Mouse (Mus musculus): ENCODE data around the gene Nrn1l. TPM values are rescaled to one million over a fixed set of nuclear protein-coding genes. Genes with fewer than 3 reads are reported as not detected.
A peak's percentile ranks its signal among the peaks of the same experiment; 100 is the strongest.

Gene Nrn1l
- polyA plus RNA-seq, 1 experiment from 2014 or later, result 1.0 TPM

DNA sequence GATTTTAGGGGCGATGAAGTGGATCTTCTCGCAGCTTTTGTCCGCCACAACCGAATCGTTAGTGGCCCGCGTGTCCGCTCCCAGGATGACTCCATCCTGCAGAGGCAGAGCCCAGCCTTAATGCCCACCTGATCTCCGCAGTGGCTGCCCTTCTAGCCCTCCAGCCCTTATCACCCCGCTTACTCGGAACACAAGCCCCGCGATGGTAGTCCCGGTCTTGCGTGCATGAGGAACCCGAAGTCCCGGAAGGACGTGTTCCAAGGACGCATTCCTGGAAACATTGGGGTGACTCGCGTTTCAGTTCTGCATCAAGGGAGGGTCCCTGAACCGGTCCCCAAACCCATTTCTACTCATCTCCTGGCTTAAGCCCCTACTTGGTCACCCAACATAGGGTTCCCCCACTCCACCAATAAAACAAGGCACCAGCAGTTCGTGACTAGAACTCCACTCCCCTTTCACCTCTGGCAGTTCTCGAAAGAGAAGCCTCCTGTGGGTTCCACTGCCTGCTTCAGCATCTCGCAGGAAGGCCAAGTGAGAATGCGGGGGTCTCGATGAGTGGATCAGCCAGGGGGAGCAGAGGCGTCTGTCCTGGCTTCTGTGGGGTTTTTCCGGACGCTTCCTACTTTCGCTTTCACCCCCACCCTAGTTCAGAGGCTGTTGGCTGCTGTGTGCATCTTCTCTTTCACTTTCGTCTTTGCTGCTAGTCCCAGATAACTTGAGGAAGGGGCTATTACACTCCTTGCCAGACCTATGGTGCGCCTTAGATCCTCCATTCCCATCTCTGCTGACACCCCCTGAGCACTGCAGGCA lies 44.3 kb downstream of the Nrn1l start:
- peak overlapping the region; percentile 83 for H3K27ac ChIP-seq (ENCODE audit: low read depth, low read length)
- peak overlapping the region; percentile 67 for H3K4me3 ChIP-seq (ENCODE audit: low read length)
- no peaks in the 10 kb centered on the region for H3K27me3 ChIP-seq (ENCODE audit: control insufficient read depth, insufficient read depth, low read length)
- H3K4me1 ChIP-seq (ENCODE audit: control insufficient read depth, insufficient read depth, low read length), result peaks cover 11% of the 10 kb centered on the region
- H3K9ac ChIP-seq (ENCODE audit: low read depth, low read length), result peak overlapping the region; percentile 76
- no peaks in the 10 kb centered on the region for H3K9me3 ChIP-seq (ENCODE audit: control insufficient read depth, low read length)
- peak; percentile 46 for ATAC-seq (ENCODE audit: low FRiP score, low TSS enrichment)
- peak overlapping the region; percentile 96 for H3K4me2 ChIP-seq (replicated peaks; ENCODE audit: low read depth, low read length)
- peaks cover 10% of the 10 kb centered on the region for H3K36me3 ChIP-seq (ENCODE audit: control insufficient read depth, insufficient read depth, low read length)
- WGBS, result under 1% methylated on average over 33 of the region's 33 CpGs

DNA sequence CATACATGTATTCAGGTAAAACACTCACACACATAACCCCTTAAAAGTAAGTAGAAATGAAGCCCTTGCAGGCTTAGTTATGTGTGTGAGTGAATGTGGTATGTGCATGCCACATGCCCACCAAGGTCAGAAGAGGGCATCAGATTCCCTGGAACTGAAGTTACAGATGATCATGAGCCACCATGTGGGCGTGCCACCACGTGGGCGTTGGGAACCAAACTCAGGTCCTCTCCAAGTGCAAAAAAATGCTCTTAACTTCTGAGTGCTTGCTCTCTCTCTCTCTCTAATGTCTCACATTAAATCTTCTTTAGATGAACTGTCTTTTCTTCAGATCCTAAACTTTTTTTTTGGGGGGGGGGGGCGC lies 44.9 kb downstream of the Nrn1l start, which contains the start of gene Psmb10:
TSS of gene Psmb10 (minus strand) at position 139 of the 364 bp plus-strand sequence.
- Histone ChIP-seq H3K36me3 (ENCODE audit: control insufficient read depth, insufficient read depth, low read length) (peaks cover 13% of the 10 kb centered on the region), H3K4me1 (ENCODE audit: control insufficient read depth, insufficient read depth, low read length) (peaks cover 11% of the 10 kb centered on the region), H3K4me3 (ENCODE audit: low read length) (peak within 1 kb of the TSS; percentile 67), H3K27ac (ENCODE audit: low read depth, low read length) (peak within 1 kb of the TSS; percentile 83), H3K4me2 (replicated peaks; ENCODE audit: low read depth, low read length) (peak within 1 kb of the TSS; percentile 96), H3K27me3 (ENCODE audit: control insufficient read depth, insufficient read depth, low read length) (no peaks in the 10 kb centered on the region), H3K9me3 (ENCODE audit: control insufficient read depth, low read length) (no peaks in the 10 kb centered on the region), H3K9ac (ENCODE audit: low read depth, low read length) (peak within 1 kb of the TSS; percentile 76)
- 32% methylated on average over 4 of the region's 4 CpGs for WGBS
- ATAC-seq (ENCODE audit: low FRiP score, low TSS enrichment), result no peak

DNA sequence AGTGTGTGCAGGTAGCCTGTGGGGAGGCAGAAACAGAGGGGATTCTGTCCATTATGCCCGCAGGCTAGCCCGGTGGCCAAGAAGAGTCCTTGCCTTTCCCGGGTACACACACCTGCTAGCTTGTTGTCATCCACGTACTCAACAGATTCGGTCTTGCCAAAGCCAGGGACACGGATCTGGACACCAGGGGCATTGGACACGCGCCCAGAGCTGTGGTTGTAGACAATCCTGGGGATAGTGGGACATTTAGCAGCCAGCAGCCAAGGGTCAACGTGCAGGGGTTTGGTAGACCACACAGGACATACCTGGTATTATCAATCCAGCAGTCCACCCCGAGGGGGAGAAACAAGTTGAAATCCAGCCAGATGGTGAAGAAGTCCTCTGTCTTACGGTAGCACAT lies 48.7 kb downstream of the Nrn1l start:
- H3K36me3 ChIP-seq (ENCODE audit: control insufficient read depth, insufficient read depth, low read length), result peaks cover 44% of the 10 kb centered on the region
- ATAC-seq (ENCODE audit: low FRiP score, low TSS enrichment), result no peak
- H3K4me1 ChIP-seq (ENCODE audit: control insufficient read depth, insufficient read depth, low read length), result peaks cover 7% of the 10 kb centered on the region
- no peak overlapping the region for H3K4me2 ChIP-seq (replicated peaks; ENCODE audit: low read depth, low read length)
- no peak overlapping the region for H3K27ac ChIP-seq (ENCODE audit: low read depth, low read length)
- H3K4me3 ChIP-seq (ENCODE audit: low read length), result no peak overlapping the region
- no peak overlapping the region for H3K9ac ChIP-seq (ENCODE audit: low read depth, low read length)
- no peaks in the 10 kb centered on the region for H3K9me3 ChIP-seq (ENCODE audit: control insufficient read depth, low read length)
- H3K27me3 ChIP-seq (ENCODE audit: control insufficient read depth, insufficient read depth, low read length), result no peaks in the 10 kb centered on the region
- 93% methylated on average over 11 of the region's 11 CpGs for WGBS

DNA sequence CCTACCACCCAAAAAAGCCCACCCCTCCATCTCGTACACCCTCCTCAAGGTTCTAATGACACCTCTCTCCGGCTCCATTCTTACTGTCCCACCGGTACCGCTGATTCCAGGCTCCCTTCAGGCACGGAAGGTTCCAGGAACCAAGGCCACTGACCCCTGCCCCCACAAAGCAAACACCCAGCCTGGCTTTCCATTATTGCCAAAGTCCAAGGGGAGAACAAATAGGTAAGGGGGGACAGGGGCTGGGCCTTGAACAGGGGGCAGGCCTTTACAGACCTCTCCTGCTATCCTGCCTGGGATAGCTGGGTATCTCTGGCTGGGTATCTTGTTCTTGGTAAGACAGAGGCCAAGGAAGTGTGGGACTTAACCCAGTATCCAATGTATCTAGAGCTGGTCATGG lies 49.2 kb downstream of the Nrn1l start:
- Histone ChIP-seq H3K9me3 (ENCODE audit: control insufficient read depth, low read length) (no peaks in the 10 kb centered on the region), H3K4me3 (ENCODE audit: low read length) (no peak overlapping the region), H3K9ac (ENCODE audit: low read depth, low read length) (no peak overlapping the region), H3K4me1 (ENCODE audit: control insufficient read depth, insufficient read depth, low read length) (peaks cover 7% of the 10 kb centered on the region), H3K27ac (ENCODE audit: low read depth, low read length) (no peak overlapping the region), H3K36me3 (ENCODE audit: control insufficient read depth, insufficient read depth, low read length) (peaks cover 49% of the 10 kb centered on the region), H3K4me2 (replicated peaks; ENCODE audit: low read depth, low read length) (no peak overlapping the region), H3K27me3 (ENCODE audit: control insufficient read depth, insufficient read depth, low read length) (no peaks in the 10 kb centered on the region)
- ATAC-seq (ENCODE audit: low FRiP score, low TSS enrichment), result no peak
- WGBS, result 96% methylated on average over 5 of the region's 5 CpGs

DNA sequence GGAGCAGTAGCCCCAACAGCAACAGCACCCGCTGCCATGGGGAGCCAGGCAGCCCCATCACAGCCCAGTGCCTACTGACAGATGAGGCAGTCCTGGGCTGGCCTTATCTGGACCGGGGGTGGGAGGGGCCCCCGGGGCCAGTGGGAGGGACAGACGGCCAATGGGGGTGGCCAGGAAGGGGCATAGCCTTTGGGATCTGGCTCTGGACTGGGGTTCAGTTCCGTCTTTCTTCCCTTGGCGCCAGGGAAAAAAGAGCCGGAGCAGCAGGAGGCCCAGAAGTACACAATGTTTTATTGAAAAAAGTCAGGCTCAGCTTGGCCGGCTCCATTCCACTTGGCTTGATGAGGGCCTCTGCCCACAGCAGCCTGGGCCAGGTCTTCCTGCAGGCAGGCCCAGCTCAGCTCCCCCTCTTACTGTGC lies 50.0 kb downstream of the Nrn1l start, which contains the start of gene Lcat:
TSS of gene Lcat (minus strand) at position 62 of the 419 bp plus-strand sequence.
- Histone ChIP-seq H3K9ac (ENCODE audit: low read depth, low read length) (no peak within 1 kb of the TSS), H3K4me2 (replicated peaks; ENCODE audit: low read depth, low read length) (no peak within 1 kb of the TSS), H3K4me1 (ENCODE audit: control insufficient read depth, insufficient read depth, low read length) (peaks cover 3% of the 10 kb centered on the region), H3K4me3 (ENCODE audit: low read length) (no peak within 1 kb of the TSS), H3K27ac (ENCODE audit: low read depth, low read length) (no peak within 1 kb of the TSS), H3K36me3 (ENCODE audit: control insufficient read depth, insufficient read depth, low read length) (peaks cover 57% of the 10 kb centered on the region), H3K9me3 (ENCODE audit: control insufficient read depth, low read length) (no peaks in the 10 kb centered on the region), H3K27me3 (ENCODE audit: control insufficient read depth, insufficient read depth, low read length) (no peaks in the 10 kb centered on the region)
- WGBS, result 90% methylated on average over 8 of the region's 8 CpGs
- no peak for ATAC-seq (ENCODE audit: low FRiP score, low TSS enrichment)

Other genes starting within 250 kb of the Nrn1l start
- gene Carmil2, start 207.3 kb upstream of the Nrn1l start, polyA plus RNA-seq (2014; fragmentation: Nextera tagmentation; extraction: Ambion mirVana), result 0.33 and 0.65 TPM in 2 replicates
- gene Acd, start 192.5 kb upstream of the Nrn1l start, polyA plus RNA-seq (2014; fragmentation: Nextera tagmentation; extraction: Ambion mirVana), result 50.3 and 62.0 TPM in 2 replicates
- gene Pard6a, start 192.4 kb upstream of the Nrn1l start, polyA plus RNA-seq (2014; fragmentation: Nextera tagmentation; extraction: Ambion mirVana), result 15.6 and 16.1 TPM in 2 replicates
- gene 4933405L10Rik, start 185.9 kb upstream of the Nrn1l start, polyA plus RNA-seq (2014; fragmentation: Nextera tagmentation; extraction: Ambion mirVana), result 0.16 TPM in 1 of 2 replicates, not detected in the other
- 33.0 and 36.2 TPM in 2 replicates for gene Enkd1, start 185.4 kb upstream of the Nrn1l start, polyA plus RNA-seq (2014; fragmentation: Nextera tagmentation; extraction: Ambion mirVana)
- gene Gfod2, start 134.9 kb upstream of the Nrn1l start, polyA plus RNA-seq (2014; fragmentation: Nextera tagmentation; extraction: Ambion mirVana), result 11.9 and 15.8 TPM in 2 replicates
- gene Ranbp10, start 66.2 kb upstream of the Nrn1l start, polyA plus RNA-seq (2014; fragmentation: Nextera tagmentation; extraction: Ambion mirVana), result 13.6 and 14.9 TPM in 2 replicates
- gene Tsnaxip1, start 65.8 kb upstream of the Nrn1l start, polyA plus RNA-seq (2014; fragmentation: Nextera tagmentation; extraction: Ambion mirVana), result 0.14 and 0.27 TPM in 2 replicates
- gene Cenpt, start 40.3 kb upstream of the Nrn1l start, polyA plus RNA-seq (2014; fragmentation: Nextera tagmentation; extraction: Ambion mirVana), result 31.1 and 41.0 TPM in 2 replicates
- gene Thap11, start 38.4 kb upstream of the Nrn1l start, polyA plus RNA-seq (2014; fragmentation: Nextera tagmentation; extraction: Ambion mirVana), result 57.2 and 65.0 TPM in 2 replicates
- 329 and 342 TPM in 2 replicates for gene Nutf2, start 33.0 kb upstream of the Nrn1l start, polyA plus RNA-seq (2014; fragmentation: Nextera tagmentation; extraction: Ambion mirVana)
- gene Edc4, start 12.7 kb upstream of the Nrn1l start, polyA plus RNA-seq (2014; fragmentation: Nextera tagmentation; extraction: Ambion mirVana), result 34.9 and 49.7 TPM in 2 replicates
- gene Pskh1, start 6.9 kb downstream of the Nrn1l start, polyA plus RNA-seq (2014; fragmentation: Nextera tagmentation; extraction: Ambion mirVana), result 20.5 and 34.5 TPM in 2 replicates
- 1.5 and 2.0 TPM in 2 replicates for gene Ctrl, start 40.3 kb downstream of the Nrn1l start, polyA plus RNA-seq (2014; fragmentation: Nextera tagmentation; extraction: Ambion mirVana)
- 38.7 and 47.6 TPM in 2 replicates for gene Psmb10, start 44.9 kb downstream of the Nrn1l start, polyA plus RNA-seq (2014; fragmentation: Nextera tagmentation; extraction: Ambion mirVana)
- gene Lcat, start 49.8 kb downstream of the Nrn1l start, polyA plus RNA-seq (2014; fragmentation: Nextera tagmentation; extraction: Ambion mirVana), result 0.89 and 1.6 TPM in 2 replicates
- gene Slc12a4, start 72.5 kb downstream of the Nrn1l start, polyA plus RNA-seq (2014; fragmentation: Nextera tagmentation; extraction: Ambion mirVana), result 16.8 and 21.8 TPM in 2 replicates
- gene Dpep3, start 85.9 kb downstream of the Nrn1l start, polyA plus RNA-seq (2014; fragmentation: Nextera tagmentation; extraction: Ambion mirVana), result not detected in 2 replicates
- gene Dus2, start 97.8 kb downstream of the Nrn1l start, polyA plus RNA-seq (2014; fragmentation: Nextera tagmentation; extraction: Ambion mirVana), result 18.3 and 19.9 TPM in 2 replicates
- gene Dpep2nb, start 112.4 kb downstream of the Nrn1l start, polyA plus RNA-seq (2014; fragmentation: Nextera tagmentation; extraction: Ambion mirVana), result 0.22 TPM in 1 of 2 replicates, not detected in the other
- 13.4 and 19.8 TPM in 2 replicates for gene Ddx28, start 118.3 kb downstream of the Nrn1l start, polyA plus RNA-seq (2014; fragmentation: Nextera tagmentation; extraction: Ambion mirVana)
- 8.9 and 10.3 TPM in 2 replicates for gene Nfatc3, start 165.3 kb downstream of the Nrn1l start, polyA plus RNA-seq (2014; fragmentation: Nextera tagmentation; extraction: Ambion mirVana)
- gene Esrp2, start 243.4 kb downstream of the Nrn1l start, polyA plus RNA-seq (2014; fragmentation: Nextera tagmentation; extraction: Ambion mirVana), result 5.6 and 9.1 TPM in 2 replicates